Mouse (Mus musculus): ENCODE measurements around the gene Nkain4. TPM values are rescaled to one million over a fixed set of nuclear protein-coding genes. Genes with fewer than 3 reads are reported as not detected.
A peak's percentile ranks its signal among the peaks of the same experiment; 100 is the strongest.

Gene Nkain4
- polyA plus RNA-seq, 1 experiment from 2014 or later = 1.6 TPM

GRCm38 (mm10) chr2:180915886-180916433, 38.5 kb downstream of the Nkain4 start:
- TF ChIP-seq EP300 (IDR thresholded peaks at IDR 0.05; ENCODE audit: low read depth) (no peak), CTCF (IDR thresholded peaks at IDR 0.05; ENCODE audit: low read depth) (no peak)
- Histone ChIP-seq H3K36me3 (replicated peaks; ENCODE audit: insufficient read depth, low read length) (peaks cover 69% of the 10 kb centered on the region), H3K9me3 (ENCODE audit: low read length) (no peaks in the 10 kb centered on the region), H3K4me1 (ENCODE audit: insufficient read depth) (peaks cover 17% of the 10 kb centered on the region), H3K9ac (replicated peaks) (no peak overlapping the region), H3K4me3 (ENCODE audit: low read depth, low read length) (no peak overlapping the region), H3K27me3 (ENCODE audit: insufficient read depth, low read length) (no peaks in the 10 kb centered on the region), H3K4me2 (ENCODE audit: low read depth, low read length) (no peak overlapping the region), H3K27ac (ENCODE audit: low read depth) (no peak overlapping the region)
- ATAC-seq = no peak
- WGBS (ENCODE audit: insufficient replicate concordance) = 45% methylated on average over 3 of the region's 3 CpGs
- DNase-seq = no peak

- H3K27ac ChIP-seq (ENCODE audit: low read depth) = no peak overlapping the region
- no peak overlapping the region for H3K9ac ChIP-seq (replicated peaks)
- H3K4me1 ChIP-seq (ENCODE audit: insufficient read depth) = 0 out of 2 replicates have a peak, but pooled peaks cover 5% of the 10 kb centered on the region
- DNase-seq (no peak), ATAC-seq (no peak)
- WGBS (ENCODE audit: insufficient replicate concordance) = 93% methylated on average over 12 of the region's 12 CpGs
- H3K4me3 ChIP-seq (ENCODE audit: low read depth, low read length) = no peak overlapping the region
- peaks cover 69% of the 10 kb centered on the region for H3K36me3 ChIP-seq (replicated peaks; ENCODE audit: insufficient read depth, low read length)
- no peak for TF ChIP-seq CTCF (IDR thresholded peaks at IDR 0.05; ENCODE audit: low read depth)
- TF ChIP-seq EP300 (IDR thresholded peaks at IDR 0.05; ENCODE audit: low read depth) = no peak
- H3K9me3 ChIP-seq (ENCODE audit: low read length) = no peaks in the 10 kb centered on the region
- no peak overlapping the region for H3K4me2 ChIP-seq (ENCODE audit: low read depth, low read length)
- no peaks in the 10 kb centered on the region for H3K27me3 ChIP-seq (ENCODE audit: insufficient read depth, low read length)
Measured at GRCm38 (mm10) chr2:180910928-180911327, 43.6 kb downstream of the Nkain4 start.

GRCm38 (mm10) chr2:180905556-180906221, 48.8 kb downstream of the Nkain4 start:
- H3K9ac ChIP-seq (replicated peaks) = no peak overlapping the region
- TF ChIP-seq EP300 (IDR thresholded peaks at IDR 0.05; ENCODE audit: low read depth) (no peak), CTCF (IDR thresholded peaks at IDR 0.05; ENCODE audit: low read depth) (no peak)
- H3K9me3 ChIP-seq (ENCODE audit: low read length) = no peaks in the 10 kb centered on the region
- ATAC-seq (peak; percentile 50; the same call in 1 of the 2 replicates), DNase-seq (no peak)
- peak overlapping the region; percentile 23; the same call in 1 of the 2 replicates for H3K4me2 ChIP-seq (ENCODE audit: low read depth, low read length)
- H3K27ac ChIP-seq (ENCODE audit: low read depth) = 0 out of 2 replicates have a peak overlapping the region, but pooled peaks have one; percentile 13
- 49% methylated on average over 5 of the region's 5 CpGs for WGBS (ENCODE audit: insufficient replicate concordance)
- H3K36me3 ChIP-seq (replicated peaks; ENCODE audit: insufficient read depth, low read length) = peaks cover 24% of the 10 kb centered on the region
- no peak overlapping the region for H3K4me3 ChIP-seq (ENCODE audit: low read depth, low read length)
- H3K27me3 ChIP-seq (ENCODE audit: insufficient read depth, low read length) = no peaks in the 10 kb centered on the region
- peaks cover 3% of the 10 kb centered on the region; the same call in 1 of the 2 replicates for H3K4me1 ChIP-seq (ENCODE audit: insufficient read depth)

- WGBS (ENCODE audit: insufficient replicate concordance) = 91% methylated on average over 18 of the region's 18 CpGs
- Histone ChIP-seq H3K4me1 (ENCODE audit: insufficient read depth) (peaks cover 3% of the 10 kb centered on the region; the same call in 1 of the 2 replicates), H3K27me3 (ENCODE audit: insufficient read depth, low read length) (no peaks in the 10 kb centered on the region), H3K4me3 (ENCODE audit: low read depth, low read length) (no peak overlapping the region), H3K36me3 (replicated peaks; ENCODE audit: insufficient read depth, low read length) (peaks cover 18% of the 10 kb centered on the region), H3K27ac (ENCODE audit: low read depth) (no peak overlapping the region), H3K9me3 (ENCODE audit: low read length) (no peaks in the 10 kb centered on the region), H3K4me2 (ENCODE audit: low read depth, low read length) (no peak overlapping the region), H3K9ac (replicated peaks) (no peak overlapping the region)
- no peak for ATAC-seq
- TF ChIP-seq EP300 (IDR thresholded peaks at IDR 0.05; ENCODE audit: low read depth) = no peak
- TF ChIP-seq CTCF (IDR thresholded peaks at IDR 0.05; ENCODE audit: low read depth) = no peak
- no peak for DNase-seq
Measured at GRCm38 (mm10) chr2:180904435-180905208, 49.9 kb downstream of the Nkain4 start.

- DNase-seq (no peak), ATAC-seq (no peak)
- no peak overlapping the region for H3K27ac ChIP-seq (ENCODE audit: low read depth)
- no peaks in the 10 kb centered on the region for H3K9me3 ChIP-seq (ENCODE audit: low read length)
- H3K4me1 ChIP-seq (ENCODE audit: insufficient read depth) = peaks cover 3% of the 10 kb centered on the region; the same call in 1 of the 2 replicates
- peaks cover 4% of the 10 kb centered on the region; the same call in 1 of the 2 replicates for H3K27me3 ChIP-seq (ENCODE audit: insufficient read depth, low read length)
- H3K9ac ChIP-seq (replicated peaks) = no peak overlapping the region
- H3K4me2 ChIP-seq (ENCODE audit: low read depth, low read length) = no peak overlapping the region
- no peak overlapping the region for H3K4me3 ChIP-seq (ENCODE audit: low read depth, low read length)
- 38% methylated on average over 2 of the region's 2 CpGs for WGBS (ENCODE audit: insufficient replicate concordance)
- H3K36me3 ChIP-seq (replicated peaks; ENCODE audit: insufficient read depth, low read length) = peaks cover 13% of the 10 kb centered on the region
- peak; percentile 63 for TF ChIP-seq CTCF (IDR thresholded peaks at IDR 0.05; ENCODE audit: low read depth)
- TF ChIP-seq EP300 (IDR thresholded peaks at IDR 0.05; ENCODE audit: low read depth) = no peak
Measured at GRCm38 (mm10) chr2:180902086-180902485, 52.4 kb downstream of the Nkain4 start.

- no peak for DNase-seq
- no peak for ATAC-seq
- Histone ChIP-seq H3K4me3 (ENCODE audit: low read depth, low read length) (no peak overlapping the region), H3K9ac (replicated peaks) (no peak overlapping the region), H3K4me2 (ENCODE audit: low read depth, low read length) (no peak overlapping the region), H3K36me3 (replicated peaks; ENCODE audit: insufficient read depth, low read length) (no peaks in the 10 kb centered on the region), H3K4me1 (ENCODE audit: insufficient read depth) (peaks cover 10% of the 10 kb centered on the region; the same call in 1 of the 2 replicates), H3K27ac (ENCODE audit: low read depth) (no peak overlapping the region), H3K27me3 (ENCODE audit: insufficient read depth, low read length) (peaks cover 44% of the 10 kb centered on the region), H3K9me3 (ENCODE audit: low read length) (no peaks in the 10 kb centered on the region)
- no peak for TF ChIP-seq CTCF (IDR thresholded peaks at IDR 0.05; ENCODE audit: low read depth)
- TF ChIP-seq EP300 (IDR thresholded peaks at IDR 0.05; ENCODE audit: low read depth) = no peak
- 77% methylated on average over 6 of the region's 6 CpGs for WGBS (ENCODE audit: insufficient replicate concordance)
Measured at GRCm38 (mm10) chr2:180897857-180898256, 56.6 kb downstream of the Nkain4 start.
